Mouse (Mus musculus) megakaryocyte, embryonic 14.5 days (primary cell): Measurements from ENCODE around the gene Scarb1. TPM values are rescaled to one million over a fixed set of nuclear protein-coding genes. Genes with fewer than 3 reads are reported as not detected.

Experiments
- H3K27me3 ChIP-seq: replicated peaks from 2 replicates; pipeline ENCODE3; 2012; ENCODE audit warnings: inconsistent platforms
- H3K36me3 ChIP-seq: replicated peaks from 2 replicates; pipeline ENCODE3; 2012; ENCODE audit warnings: low read length, inconsistent platforms, mixed read lengths
- H3K4me1 ChIP-seq: 2 replicates; pipeline ENCODE4 v1.6.1; 2012; ENCODE audit warnings: inconsistent platforms
- H3K4me3 ChIP-seq: replicated peaks from 2 replicates; pipeline ENCODE3; 2012; ENCODE audit warnings: moderate library complexity, mild to moderate bottlenecking, inconsistent platforms
- H3K9me3 ChIP-seq: 2 replicates; pipeline ENCODE4 v1.6.1; 2012; ENCODE audit warnings: inconsistent platforms
- FLI1 ChIP-seq: IDR thresholded peaks from 2 replicates; pipeline ENCODE4 v1.6.1; 2012; ENCODE audit warnings: low read length, inconsistent platforms, mixed read lengths
- GATA1 ChIP-seq: IDR thresholded peaks from 3 replicates; pipeline ENCODE4 v1.6.1; 2012; ENCODE audit warnings: mixed read lengths, low read length, inconsistent platforms, borderline replicate concordance
- polyA plus RNA-seq: library from polyadenylated mRNA; stranded (reverse); fragments of >175 nt; gene quantifications from 2 replicates; pipeline ENCODE4 v1.2.3, GENCODE M21; 2012; ENCODE audit warnings: low replicate concordance; ENCODE audit not compliant: insufficient read depth

Gene Scarb1
- polyA plus RNA-seq, 1 experiment, result 138 TPM

GRCm38 (mm10) chr5:125333009-125333408 is 7.9 kb downstream of the Scarb1 start:
- H3K4me3 ChIP-seq, result peak overlapping the region; percentile 66
- H3K27me3 ChIP-seq, result no peaks in the 10 kb centered on the region
- peaks cover 95% of the 10 kb centered on the region for H3K4me1 ChIP-seq
- no peaks in the 10 kb centered on the region for H3K9me3 ChIP-seq
- TF ChIP-seq GATA1 (no peak), FLI1 (no peak)
- peaks cover 89% of the 10 kb centered on the region for H3K36me3 ChIP-seq

- H3K4me3 ChIP-seq, result peak overlapping the region; percentile 66
- TF ChIP-seq FLI1 (no peak), GATA1 (no peak)
- no peaks in the 10 kb centered on the region for H3K9me3 ChIP-seq
- peaks cover 89% of the 10 kb centered on the region for H3K36me3 ChIP-seq
- H3K27me3 ChIP-seq, result no peaks in the 10 kb centered on the region
- H3K4me1 ChIP-seq, result peaks cover 95% of the 10 kb centered on the region
Observed at GRCm38 (mm10) chr5:125332333-125332732, 8.6 kb downstream of the Scarb1 start.

- TF ChIP-seq GATA1 (no peak), FLI1 (no peak)
- H3K9me3 ChIP-seq, result no peaks in the 10 kb centered on the region
- no peak overlapping the region for H3K4me3 ChIP-seq
- no peaks in the 10 kb centered on the region for H3K27me3 ChIP-seq
- H3K36me3 ChIP-seq, result peaks cover 85% of the 10 kb centered on the region
- peaks cover 90% of the 10 kb centered on the region for H3K4me1 ChIP-seq
Observed at GRCm38 (mm10) chr5:125331811-125332210, 9.1 kb downstream of the Scarb1 start.

- Histone ChIP-seq H3K27me3 (no peaks in the 10 kb centered on the region), H3K36me3 (peaks cover 86% of the 10 kb centered on the region), H3K9me3 (no peaks in the 10 kb centered on the region), H3K4me1 (peaks cover 90% of the 10 kb centered on the region), H3K4me3 (no peak overlapping the region)
- no peak for TF ChIP-seq FLI1
- no peak for TF ChIP-seq GATA1
Observed at GRCm38 (mm10) chr5:125331094-125331493, 9.8 kb downstream of the Scarb1 start.

- Histone ChIP-seq H3K9me3 (peaks cover 4% of the 10 kb centered on the region; the same call in 1 of the 2 replicates), H3K4me3 (no peak overlapping the region), H3K27me3 (no peaks in the 10 kb centered on the region), H3K36me3 (peaks cover 86% of the 10 kb centered on the region), H3K4me1 (peaks cover 90% of the 10 kb centered on the region)
- TF ChIP-seq FLI1, result no peak
- no peak for TF ChIP-seq GATA1
Observed at GRCm38 (mm10) chr5:125330656-125331055, 10.2 kb downstream of the Scarb1 start.

- H3K4me3 ChIP-seq, result no peak overlapping the region
Observed at GRCm38 (mm10) chr5:125330191-125330590, 10.7 kb downstream of the Scarb1 start.

GRCm38 (mm10) chr5:125327596-125328385 is 13.1 kb downstream of the Scarb1 start:
- peaks cover 91% of the 10 kb centered on the region for H3K36me3 ChIP-seq
- H3K9me3 ChIP-seq, result peaks cover 6% of the 10 kb centered on the region; the same call in 1 of the 2 replicates
- H3K4me3 ChIP-seq, result no peak overlapping the region
- H3K4me1 ChIP-seq, result peaks cover 88% of the 10 kb centered on the region
- TF ChIP-seq GATA1 (no peak), FLI1 (no peak)
- H3K27me3 ChIP-seq, result no peaks in the 10 kb centered on the region

More at GRCm38 (mm10) chr5:125330191-125330590, 10.7 kb downstream of the Scarb1 start:
- Histone ChIP-seq H3K36me3 (peaks cover 86% of the 10 kb centered on the region), H3K27me3 (no peaks in the 10 kb centered on the region), H3K4me1 (peaks cover 91% of the 10 kb centered on the region), H3K9me3 (peaks cover 6% of the 10 kb centered on the region; the same call in 1 of the 2 replicates)
- TF ChIP-seq GATA1 (no peak), FLI1 (no peak)

GRCm38 (mm10) chr5:125326351-125326750 is 14.5 kb downstream of the Scarb1 start:
- Histone ChIP-seq H3K9me3 (peaks cover 6% of the 10 kb centered on the region; the same call in 1 of the 2 replicates), H3K36me3 (peaks cover 89% of the 10 kb centered on the region), H3K4me1 (peaks cover 86% of the 10 kb centered on the region), H3K4me3 (no peak overlapping the region), H3K27me3 (no peaks in the 10 kb centered on the region)
- no peak for TF ChIP-seq GATA1
- no peak for TF ChIP-seq FLI1

- Histone ChIP-seq H3K36me3 (peaks cover 86% of the 10 kb centered on the region), H3K4me3 (no peak overlapping the region), H3K9me3 (peaks cover 6% of the 10 kb centered on the region; the same call in 1 of the 2 replicates)
Observed at GRCm38 (mm10) chr5:125325931-125326330, 15.0 kb downstream of the Scarb1 start.

GRCm38 (mm10) chr5:125325285-125325684 is 15.6 kb downstream of the Scarb1 start:
- Histone ChIP-seq H3K4me3 (no peak overlapping the region), H3K36me3 (peaks cover 86% of the 10 kb centered on the region), H3K4me1 (peaks cover 82% of the 10 kb centered on the region), H3K9me3 (peaks cover 6% of the 10 kb centered on the region; the same call in 1 of the 2 replicates), H3K27me3 (no peaks in the 10 kb centered on the region)
- TF ChIP-seq FLI1 (no peak), GATA1 (no peak)

More at GRCm38 (mm10) chr5:125325931-125326330, 15.0 kb downstream of the Scarb1 start:
- TF ChIP-seq FLI1 (no peak), GATA1 (no peak)
- Histone ChIP-seq H3K4me1 (peaks cover 82% of the 10 kb centered on the region), H3K27me3 (no peaks in the 10 kb centered on the region)
